Mouse (Mus musculus) CH12.LX (cell line): ENCODE results near the gene Vti1a. TPM values are rescaled to one million over a fixed set of nuclear protein-coding genes. Genes with fewer than 3 reads are reported as not detected.

Source experiments
- DNase-seq: peaks from one replicate; pipeline ENCODE4 v3.0.0-alpha.2; 2013; ENCODE audit errors: extremely low read depth
- H3K27ac ChIP-seq: 2 replicates; pipeline ENCODE4 v1.5.1; 2012; ENCODE audit warnings: low read depth, mild to moderate bottlenecking, control low read depth, moderate library complexity; ENCODE audit not compliant: insufficient read depth
- H3K27me3 ChIP-seq: replicated peaks from 2 replicates; pipeline ENCODE3; 2012; ENCODE audit warnings: inconsistent platforms
- H3K36me3 ChIP-seq, 2 experiments: replicated peaks in 1 of 2; 2 replicates each; pipeline versions ENCODE3 to v1.6.1; 2012; ENCODE audit warnings: inconsistent platforms in 1 of 2, low read length in 1 of 2, mild to moderate bottlenecking in 1 of 2, mixed read lengths in 1 of 2, moderate library complexity in 1 of 2; ENCODE audit not compliant: control insufficient read depth in 1 of 2, insufficient read depth in 1 of 2
- H3K4me1 ChIP-seq, 2 experiments: 2 replicates each; pipeline ENCODE4 v1.6.1; 2012; ENCODE audit warnings: inconsistent platforms in 1 of 2, moderate library complexity in 1 of 2; ENCODE audit not compliant: insufficient read depth in 2 of 2, control insufficient read depth in 1 of 2
- H3K4me2 ChIP-seq: 2 replicates; pipeline ENCODE4 v1.6.1; 2012; ENCODE audit warnings: low read depth, mild to moderate bottlenecking, control low read depth; ENCODE audit not compliant: poor library complexity, insufficient read depth, severe bottlenecking
- H3K4me3 ChIP-seq, 3 experiments: fragments of 150-350 bp in 1 of 3; sonication (generic) in 1 of 3; replicated peaks in 1 of 3; 2 replicates each; pipeline versions ENCODE3 to v1.5.1; 2011 to 2012; ENCODE audit warnings: low read depth in 2 of 3, low read length in 2 of 3, mild to moderate bottlenecking in 2 of 3, moderate library complexity in 2 of 3, control low read depth in 1 of 3, improper control_type of control experiment in 1 of 3, inconsistent platforms in 1 of 3, mixed read lengths in 1 of 3; ENCODE audit not compliant: poor library complexity in 1 of 3
- H3K79me2 ChIP-seq: replicated peaks from 2 replicates; pipeline ENCODE4 v1.6.1; 2012; ENCODE audit warnings: mild to moderate bottlenecking, moderate library complexity; ENCODE audit not compliant: control insufficient read depth, poor library complexity, insufficient read depth, severe bottlenecking; ENCODE audit errors: extremely low read depth
- H3K9ac ChIP-seq: 2 replicates; pipeline ENCODE4 v1.6.1; 2012; ENCODE audit warnings: low read depth, mild to moderate bottlenecking, control low read depth, moderate library complexity; ENCODE audit not compliant: insufficient read depth
- H3K9me3 ChIP-seq: replicated peaks from 2 replicates; pipeline ENCODE3; 2012; ENCODE audit warnings: low read length, inconsistent platforms, mixed read lengths
- BHLHE40 ChIP-seq: IDR thresholded peaks from 2 replicates; pipeline ENCODE4 v1.6.1; 2011; ENCODE audit warnings: mild to moderate bottlenecking, low read depth, low read length, improper control_type of control experiment
- CHD1 ChIP-seq: IDR thresholded peaks from 2 replicates; pipeline ENCODE4 v1.6.1; 2012; ENCODE audit warnings: low read depth, low read length, improper control_type of control experiment, inconsistent platforms
- CHD2 ChIP-seq: IDR thresholded peaks from 2 replicates; pipeline ENCODE4 v1.6.1; 2011; ENCODE audit warnings: low read length, improper control_type of control experiment
- E2F4 ChIP-seq: IDR thresholded peaks from 2 replicates; pipeline ENCODE4 v1.6.1; 2011; ENCODE audit warnings: low read depth, low read length, improper control_type of control experiment; ENCODE audit not compliant: insufficient replicate concordance
- ELF1 ChIP-seq: IDR thresholded peaks from 2 replicates; pipeline ENCODE4 v1.6.1; 2014; ENCODE audit warnings: low read depth, mild to moderate bottlenecking, inconsistent platforms, low read length, improper control_type of control experiment
- EP300 ChIP-seq: IDR thresholded peaks from 2 replicates; pipeline ENCODE4 v1.6.1; 2011; ENCODE audit warnings: low read length, improper control_type of control experiment
- ETS1 ChIP-seq: conservative IDR thresholded peaks from 2 replicates; pipeline ENCODE4 v1.6.1; 2012; ENCODE audit warnings: low read depth, mild to moderate bottlenecking, inconsistent platforms, low read length, improper control_type of control experiment, moderate library complexity
- GABPA ChIP-seq: IDR thresholded peaks from 2 replicates; pipeline ENCODE4 v1.6.1; 2012; ENCODE audit warnings: low read depth, low read length, improper control_type of control experiment, inconsistent platforms; ENCODE audit not compliant: insufficient replicate concordance
- IRF4 ChIP-seq: IDR thresholded peaks from 2 replicates; pipeline ENCODE4 v1.6.1; 2014; ENCODE audit warnings: low read depth, mild to moderate bottlenecking, inconsistent platforms, low read length, improper control_type of control experiment
- JUN ChIP-seq: IDR thresholded peaks from 2 replicates; pipeline ENCODE4 v1.6.1; 2011; ENCODE audit warnings: low read depth, mild to moderate bottlenecking, low read length, improper control_type of control experiment, moderate library complexity; ENCODE audit not compliant: insufficient read depth
- JUND ChIP-seq: conservative IDR thresholded peaks from 2 replicates; pipeline ENCODE4 v1.6.1; 2011; ENCODE audit warnings: low read depth, low read length, improper control_type of control experiment
- KAT2A ChIP-seq: IDR thresholded peaks from 2 replicates; pipeline ENCODE4 v1.6.1; 2012; ENCODE audit warnings: low read length, improper control_type of control experiment, inconsistent platforms; ENCODE audit not compliant: insufficient replicate concordance
- MAFK ChIP-seq: IDR thresholded peaks from 2 replicates; pipeline ENCODE4 v1.6.1; 2011; ENCODE audit warnings: low read length, improper control_type of control experiment; ENCODE audit not compliant: insufficient replicate concordance
- MAX ChIP-seq: IDR thresholded peaks from 2 replicates; pipeline ENCODE4 v1.6.1; 2011; ENCODE audit warnings: low read length, improper control_type of control experiment
- MAZ ChIP-seq: IDR thresholded peaks from 2 replicates; pipeline ENCODE4 v1.6.1; 2012; ENCODE audit warnings: low read depth, mild to moderate bottlenecking, inconsistent platforms, low read length, improper control_type of control experiment, moderate library complexity
- MEF2A ChIP-seq: IDR thresholded peaks from 2 replicates; pipeline ENCODE4 v1.6.1; 2014; ENCODE audit warnings: low read depth, mild to moderate bottlenecking, inconsistent platforms, low read length, improper control_type of control experiment, borderline replicate concordance
- MYC ChIP-seq: IDR thresholded peaks from 2 replicates; pipeline ENCODE4 v1.6.1; 2011; ENCODE audit warnings: low read depth, mild to moderate bottlenecking, improper control_type of control experiment, low read length
- NELFE ChIP-seq: IDR thresholded peaks from 2 replicates; pipeline ENCODE4 v1.6.1; 2011; ENCODE audit warnings: low read depth, low read length, improper control_type of control experiment
- NRF1 ChIP-seq: IDR thresholded peaks from 2 replicates; pipeline ENCODE4 v1.6.1; 2014; ENCODE audit warnings: low read depth, mild to moderate bottlenecking, inconsistent platforms, low read length, improper control_type of control experiment, moderate library complexity
- POLR2A ChIP-seq: IDR thresholded peaks from 2 replicates; pipeline ENCODE4 v1.6.1; 2011; ENCODE audit warnings: low read depth, mild to moderate bottlenecking, improper control_type of control experiment, low read length
- RAD21 ChIP-seq: IDR thresholded peaks from 2 replicates; pipeline ENCODE4 v1.6.1; 2011; ENCODE audit warnings: low read depth, mild to moderate bottlenecking, low read length, improper control_type of control experiment, moderate library complexity
- RCOR1 ChIP-seq: conservative IDR thresholded peaks from 2 replicates; pipeline ENCODE4 v1.6.1; 2012; ENCODE audit warnings: low read depth, mild to moderate bottlenecking, inconsistent platforms, low read length, improper control_type of control experiment
- SIN3A ChIP-seq: IDR thresholded peaks from 2 replicates; pipeline ENCODE4 v1.6.1; 2012; ENCODE audit warnings: low read length, improper control_type of control experiment, inconsistent platforms
- SMC3 ChIP-seq: IDR thresholded peaks from 2 replicates; pipeline ENCODE4 v1.6.1; 2011; ENCODE audit warnings: low read depth, low read length, improper control_type of control experiment
- TBP ChIP-seq: conservative IDR thresholded peaks from 2 replicates; pipeline ENCODE4 v1.6.1; 2011; ENCODE audit warnings: low read depth, low read length, improper control_type of control experiment
- TCF12 ChIP-seq: IDR thresholded peaks from 2 replicates; pipeline ENCODE4 v1.6.1; 2014; ENCODE audit warnings: low read depth, mild to moderate bottlenecking, inconsistent platforms, low read length, improper control_type of control experiment
- UBTF ChIP-seq: IDR thresholded peaks from 2 replicates; pipeline ENCODE4 v1.6.1; 2012; ENCODE audit warnings: low read depth, mild to moderate bottlenecking, inconsistent platforms, low read length, improper control_type of control experiment, moderate library complexity
- USF1 ChIP-seq: IDR thresholded peaks from 2 replicates; pipeline ENCODE4 v1.6.1; 2014; ENCODE audit warnings: low read depth, mild to moderate bottlenecking, inconsistent platforms, low read length, improper control_type of control experiment
- USF2 ChIP-seq: conservative IDR thresholded peaks from 2 replicates; pipeline ENCODE4 v1.6.1; 2011; ENCODE audit warnings: low read depth, low read length, improper control_type of control experiment
- ZKSCAN1 ChIP-seq: IDR thresholded peaks from 2 replicates; pipeline ENCODE4 v1.6.1; 2012; ENCODE audit warnings: low read depth, inconsistent platforms, low read length, improper control_type of control experiment, borderline replicate concordance
- ZMIZ1 ChIP-seq: IDR thresholded peaks from 2 replicates; pipeline ENCODE4 v1.6.1; 2012; ENCODE audit warnings: low read depth, mild to moderate bottlenecking, inconsistent platforms, low read length, improper control_type of control experiment
- dilution Hi-C: fragments of 300-500 bp; cut with MboI; formaldehyde crosslinking; loops from 2 replicates; pipeline ENCODE4 v1.14.3; 2020; ENCODE audit warnings: low sequenced_read_pairs; ENCODE audit not compliant: extremely low pct_unique_long_range_greater_than_20kb, extremely low pct_ligation_motif_present
- in situ Hi-C: fragments of 300-500 bp; cut with MboI; formaldehyde crosslinking; loops from 3 replicates; pipeline ENCODE4 v1.14.3; 2019; ENCODE audit warnings: low sequenced_read_pairs, low pct_ligation_motif_present, low pct_unique_long_range_greater_than_20kb, mixed read lengths
- polyA plus RNA-seq: library from polyadenylated mRNA; unstranded; fragments of >175 nt; gene quantifications from 2 replicates; pipeline ENCODE4 v1.2.1, GENCODE M21; 2012; ENCODE audit warnings: low read depth; ENCODE audit not compliant: insufficient read length
- total RNA-seq, 2 experiments: library from RNA; depleted of rRNA; stranded (reverse); fragments of 300-350 nt in 1 of 2; fragments of >200 nt in 1 of 2; gene quantifications; 2 replicates each; pipeline ENCODE4 v1.2.3; 2012 to 2014

Gene Vti1a
- total and polyA plus RNA-seq, 3 experiments, result 22.3 to 27.6 (median 23.5) TPM

GRCm38 (mm10) chr19:55288974-55289373, 27.1 kb upstream of the Vti1a start:
- H3K79me2 ChIP-seq, result no peaks in the 10 kb centered on the region
- in situ Hi-C loops (no loop called here), dilution Hi-C loops (no loop called here)
- no peaks in the 10 kb centered on the region for H3K27me3 ChIP-seq
- no peak overlapping the region for H3K27ac ChIP-seq
- no peak overlapping the region for H3K9ac ChIP-seq
- TF ChIP-seq MAZ (no peak), RAD21 (no peak), SMC3 (no peak), TBP (no peak), USF2 (no peak), JUN (no peak), JUND (no peak), SIN3A (no peak), RCOR1 (no peak), MAX (no peak), ETS1 (no peak), TCF12 (no peak), KAT2A (no peak), CHD2 (no peak), E2F4 (no peak), EP300 (no peak)
- H3K4me1 ChIP-seq, result peaks cover 20 to 43% of the 10 kb centered on the region in 2 experiments
- H3K9me3 ChIP-seq, result peaks cover 3% of the 10 kb centered on the region
- no peak overlapping the region for H3K4me3 ChIP-seq
- no peak for DNase-seq
- H3K36me3 ChIP-seq, result peaks cover 72 to 83% of the 10 kb centered on the region in 2 experiments
- no peak overlapping the region for H3K4me2 ChIP-seq

- no peaks in the 10 kb centered on the region for H3K27me3 ChIP-seq
- peaks cover 3% of the 10 kb centered on the region for H3K9me3 ChIP-seq
- H3K36me3 ChIP-seq, result peaks cover 72 to 83% of the 10 kb centered on the region in 2 experiments
- H3K9ac ChIP-seq, result no peak overlapping the region
- no peak overlapping the region for H3K4me3 ChIP-seq
- dilution Hi-C loops (no loop called here), in situ Hi-C loops (no loop called here)
- H3K4me2 ChIP-seq, result no peak overlapping the region
- peak overlapping the region; percentile 66 for H3K27ac ChIP-seq
- DNase-seq, result no peak
- peaks cover 24 to 59% of the 10 kb centered on the region in 2 experiments for H3K4me1 ChIP-seq
- no peaks in the 10 kb centered on the region for H3K79me2 ChIP-seq
- TF ChIP-seq SIN3A (no peak), CHD1 (no peak), IRF4 (0 out of 2 replicates have a peak, but pooled peaks have one; percentile 10), MYC (no peak), EP300 (peak; percentile 44; the same call in 1 of the 2 replicates), ZKSCAN1 (no peak), MEF2A (peak; percentile 74), ETS1 (no peak; the same call in 1 of the 2 replicates), ELF1 (no peak), NELFE (no peak), MAFK (no peak), TBP (no peak), CHD2 (peak; percentile 33; the same call in 1 of the 2 replicates), TCF12 (peak; percentile 74), KAT2A (no peak), USF1 (no peak), MAX (no peak), UBTF (no peak), ZMIZ1 (0 out of 2 replicates have a peak, but pooled peaks have one; percentile 36), BHLHE40 (no peak), NRF1 (no peak), POLR2A (no peak), GABPA (no peak), MAZ (no peak), SMC3 (no peak)
Measured at GRCm38 (mm10) chr19:55290621-55291270, 25.3 kb upstream of the Vti1a start.
